Mouse (Mus musculus): Measurements from ENCODE around the gene Lce1g. TPM values are rescaled to one million over a fixed set of nuclear protein-coding genes. Genes with fewer than 3 reads are reported as not detected.

The Lce1g gene
- polyA plus RNA-seq (2012; rRNA removed): not detected in 2 replicates

- 71% methylated on average over 1 of the region's 1 CpGs for WGBS
Measured at GRCm38 (mm10) chr3:92752238-92752637, at the start of gene Lce1g. Gene Lce1g, minus strand, starts transcription at chr3:92752338.

GRCm38 (mm10) chr3:92790414-92790813 lies 38.3 kb upstream of the Lce1g start, which contains the start of gene Lce1j:
Gene Lce1j, minus strand, starts transcription at chr3:92790514.
- 69% methylated on average over 1 of the region's 1 CpGs for WGBS
- DNase-seq (ENCODE audit: low read depth, low spot score): no peak

More at GRCm38 (mm10) chr3:92752238-92752637, at the start of gene Lce1g:
- DNase-seq (ENCODE audit: low read depth, low spot score): no peak

DNA sequence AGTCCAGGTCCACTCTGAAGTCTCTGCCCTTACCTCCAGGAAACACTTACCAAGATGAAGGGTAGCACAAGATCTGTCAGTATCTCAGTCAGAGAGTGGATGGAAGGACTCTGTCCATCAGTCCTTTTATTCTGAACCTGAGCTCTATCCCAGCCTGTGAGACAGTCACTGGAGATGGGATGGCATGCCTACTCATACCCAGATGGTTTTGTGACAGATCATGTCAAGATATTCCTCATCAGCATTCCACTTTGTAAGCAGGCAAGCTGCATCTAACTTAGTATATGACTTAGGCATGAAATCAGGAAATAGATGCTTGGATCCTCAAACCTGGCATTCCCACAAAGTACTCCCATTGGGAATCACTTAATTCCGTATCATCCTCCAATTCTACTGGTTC lies 26.7 kb upstream of the Lce1g start, which contains the start of gene Lce1i:
TSS of gene Lce1i (minus strand) at position 101 of the 400 bp plus-strand sequence.
- DNase-seq (ENCODE audit: low read depth, low spot score): no peak
- WGBS: 73% methylated on average over 1 of the region's 1 CpGs

DNA sequence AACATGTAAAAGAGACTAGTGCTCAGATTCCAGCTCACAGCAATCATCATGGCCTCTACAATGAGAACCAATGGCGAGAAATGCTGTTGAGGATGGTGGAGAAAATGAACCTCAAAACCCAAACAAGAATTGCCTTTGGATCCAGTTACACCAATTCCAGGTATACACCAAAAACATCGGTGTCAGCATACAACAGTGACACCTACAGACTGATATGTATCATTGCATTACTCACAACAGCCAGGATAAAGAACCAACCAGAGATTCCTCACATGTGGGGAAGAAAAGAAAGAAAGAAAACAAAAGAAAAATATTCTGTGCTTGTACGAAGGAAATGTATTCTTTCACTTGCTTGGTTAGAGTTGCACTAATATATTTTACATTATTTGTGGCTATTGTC lies 19.4 kb upstream of the Lce1g start:
- DNase-seq (ENCODE audit: low read depth, low spot score): no peak
- WGBS: 21% methylated on average over 3 of the region's 3 CpGs

GRCm38 (mm10) chr3:92764965-92765364 lies 12.8 kb upstream of the Lce1g start, which contains the start of gene Lce1h:
Gene Lce1h, minus strand, starts transcription at chr3:92765065.
- WGBS: 91% methylated on average over 1 of the region's 1 CpGs
- no peak for DNase-seq (ENCODE audit: low read depth, low spot score)

DNA sequence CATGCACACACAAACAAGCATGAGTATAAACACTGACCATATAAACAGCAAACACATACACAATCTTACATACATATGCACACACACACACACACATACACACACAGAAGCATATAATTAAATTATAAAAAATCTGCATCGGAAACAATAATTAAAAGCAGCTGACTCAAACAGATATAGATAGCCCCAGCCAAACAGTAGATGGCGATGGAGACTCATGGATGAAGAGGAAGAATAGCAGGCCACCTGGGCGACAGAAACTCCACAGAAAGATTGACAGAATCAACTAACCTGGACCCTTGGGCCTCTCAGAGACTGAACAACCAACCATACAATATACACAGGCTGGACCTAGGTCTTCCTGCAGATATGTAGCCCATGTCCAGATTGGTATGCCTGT lies 1.1 kb upstream of the Lce1g start:
- DNase-seq (ENCODE audit: low read depth, low spot score): no peak

GRCm38 (mm10) chr3:92738996-92739395 lies 13.1 kb downstream of the Lce1g start, which contains the start of gene Gm38119:
Gene Gm38119, minus strand, starts transcription at chr3:92739096.
- WGBS: 59% methylated on average over 1 of the region's 1 CpGs
- DNase-seq (ENCODE audit: low read depth, low spot score): no peak

More for the DNA sequence above, 1.1 kb upstream of the Lce1g start:
- 42% methylated on average over 3 of the region's 3 CpGs for WGBS

DNA sequence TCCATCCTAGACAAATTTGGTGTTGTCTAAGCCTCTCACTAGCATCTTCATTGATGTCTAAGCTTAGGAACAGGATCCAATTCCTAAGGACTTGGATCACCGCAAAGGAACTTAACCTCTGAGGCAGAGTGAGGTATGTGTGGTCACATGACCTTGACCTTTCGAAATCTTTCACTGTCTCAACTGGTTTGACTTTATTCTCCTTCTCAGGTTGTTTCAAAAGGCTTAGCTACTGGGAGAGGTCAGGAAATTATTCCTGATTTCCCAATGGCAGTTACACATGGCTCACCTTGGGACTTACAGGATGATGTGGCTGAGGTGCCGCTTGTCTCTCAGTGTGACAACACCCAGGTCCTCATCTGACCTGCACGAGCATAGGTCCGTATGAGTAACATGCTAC lies 29.5 kb downstream of the Lce1g start:
- DNase-seq (ENCODE audit: low read depth, low spot score): no peak
- 77% methylated on average over 5 of the region's 5 CpGs for WGBS

DNA sequence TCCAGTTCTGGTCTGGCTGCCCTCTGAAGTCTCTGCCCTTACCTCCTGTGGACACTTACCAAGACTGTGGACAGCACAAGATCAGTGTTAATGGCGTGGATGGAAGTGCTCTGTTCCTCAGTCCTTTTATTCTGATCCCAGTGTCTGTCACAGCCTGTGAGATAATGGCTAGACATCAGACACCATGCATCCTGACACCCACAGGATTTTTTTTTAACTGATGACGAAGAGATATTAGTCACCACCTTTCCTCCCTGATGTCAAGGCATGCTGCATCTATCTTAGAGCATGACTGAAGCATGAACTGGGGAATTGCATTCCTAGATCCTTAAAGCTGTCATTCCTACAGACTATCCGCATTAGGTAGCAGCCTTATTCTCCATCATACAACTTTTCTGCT lies 31.9 kb downstream of the Lce1g start, which contains the start of gene Lce1f:
TSS of gene Lce1f (minus strand) at position 101 of the 400 bp plus-strand sequence.
- DNase-seq (ENCODE audit: low read depth, low spot score): no peak
- 71% methylated on average over 3 of the region's 3 CpGs for WGBS

GRCm38 (mm10) chr3:92715122-92715521 lies 37.0 kb downstream of the Lce1g start:
- DNase-seq (ENCODE audit: low read depth, low spot score): no peak

DNA sequence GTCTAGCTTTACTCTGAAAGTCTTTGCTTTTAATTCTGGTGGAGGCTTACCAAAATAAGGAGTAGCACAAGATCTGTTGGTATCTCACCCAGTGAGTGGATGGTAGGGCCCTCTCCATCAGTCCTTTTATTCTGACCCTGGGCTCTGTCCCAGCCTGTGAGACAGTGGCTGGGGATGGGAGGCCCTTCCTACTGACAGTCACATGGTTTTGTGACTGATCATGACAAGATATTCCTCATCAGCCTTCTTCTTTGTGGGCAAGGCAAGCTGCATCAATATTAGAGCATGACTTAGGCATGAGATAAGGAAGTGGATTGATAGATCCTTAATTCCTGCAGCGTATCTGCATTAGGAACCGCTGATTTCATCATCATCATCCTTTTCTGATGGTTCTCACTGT lies 43.2 kb downstream of the Lce1g start, which contains the start of gene Lce1e:
TSS of gene Lce1e (minus strand) at position 101 of the 400 bp plus-strand sequence.
- DNase-seq (ENCODE audit: low read depth, low spot score): no peak
- 64% methylated on average over 2 of the region's 2 CpGs for WGBS

Other genes starting within 250 kb of the Lce1g start
- not detected in 2 replicates for gene 2310046K23Rik, start 217.8 kb downstream of the Lce1g start, polyA plus RNA-seq (2012; rRNA removed)
- not detected in 2 replicates for gene Ivl, start 178.6 kb downstream of the Lce1g start, polyA plus RNA-seq (2012; rRNA removed)
- 0.69 TPM in 1 of 2 replicates, not detected in the other for gene Smcp, start 163.3 kb downstream of the Lce1g start, polyA plus RNA-seq (2012; rRNA removed)
- gene 2210017I01Rik, start 144.8 kb downstream of the Lce1g start, polyA plus RNA-seq (2012; rRNA removed): not detected in 2 replicates
- gene Lce6a, start 130.7 kb downstream of the Lce1g start, polyA plus RNA-seq (2012; rRNA removed): not detected in 2 replicates
- gene Lce1a1, start 104.0 kb downstream of the Lce1g start, polyA plus RNA-seq (2012; rRNA removed): not detected in 2 replicates
- 0.15 TPM in 1 of 2 replicates, not detected in the other for gene Lce1b, start 95.4 kb downstream of the Lce1g start, polyA plus RNA-seq (2012; rRNA removed)
- not detected in 2 replicates for gene Lce1a2, start 82.0 kb downstream of the Lce1g start, polyA plus RNA-seq (2012; rRNA removed)
- not detected in 2 replicates for gene Lce1c, start 73.1 kb downstream of the Lce1g start, polyA plus RNA-seq (2012; rRNA removed)
- gene Lce1d, start 65.1 kb downstream of the Lce1g start, polyA plus RNA-seq (2012; rRNA removed): not detected in 2 replicates
- not detected in 2 replicates for gene Lce1e, start 43.3 kb downstream of the Lce1g start, polyA plus RNA-seq (2012; rRNA removed)
- not detected in 2 replicates for gene Lce1f, start 32.0 kb downstream of the Lce1g start, polyA plus RNA-seq (2012; rRNA removed)
- gene Gm38119, start 13.2 kb downstream of the Lce1g start, polyA plus RNA-seq (2012; rRNA removed): not detected in 2 replicates
- gene Lce1h, start 12.7 kb upstream of the Lce1g start, polyA plus RNA-seq (2012; rRNA removed): not detected in 2 replicates
- not detected in 2 replicates for gene Lce1i, start 26.6 kb upstream of the Lce1g start, polyA plus RNA-seq (2012; rRNA removed)
- gene Lce1j, start 38.2 kb upstream of the Lce1g start, polyA plus RNA-seq (2012; rRNA removed): not detected in 2 replicates
- gene Lce1k, start 55.6 kb upstream of the Lce1g start, polyA plus RNA-seq (2012; rRNA removed): not detected in 2 replicates
- not detected in 2 replicates for gene Kprp, start 74.9 kb upstream of the Lce1g start, polyA plus RNA-seq (2012; rRNA removed)
- not detected in 2 replicates for gene Lce1l, start 98.9 kb upstream of the Lce1g start, polyA plus RNA-seq (2012; rRNA removed)
- not detected in 2 replicates for gene 2310050C09Rik, start 117.9 kb upstream of the Lce1g start, polyA plus RNA-seq (2012; rRNA removed)
- not detected in 2 replicates for gene Lce3a, start 173.9 kb upstream of the Lce1g start, polyA plus RNA-seq (2012; rRNA removed)
- 0.26 TPM in 1 of 2 replicates, not detected in the other for gene Lce3b, start 180.6 kb upstream of the Lce1g start, polyA plus RNA-seq (2012; rRNA removed)
- gene Lce3c, start 192.1 kb upstream of the Lce1g start, polyA plus RNA-seq (2012; rRNA removed): not detected in 2 replicates
- gene Lce3d, start 205.1 kb upstream of the Lce1g start, polyA plus RNA-seq (2012; rRNA removed): not detected in 2 replicates
- gene Lce3e, start 214.7 kb upstream of the Lce1g start, polyA plus RNA-seq (2012; rRNA removed): not detected in 2 replicates
- not detected in 2 replicates for gene Lce3f, start 239.9 kb upstream of the Lce1g start, polyA plus RNA-seq (2012; rRNA removed)

Measured in large intestine, adult 2 months (tissue).